Mouse (Mus musculus) forebrain, embryonic 16.5 days (tissue): ENCODE data around the gene Crhbp. TPM values are rescaled to one million over a fixed set of nuclear protein-coding genes. Genes with fewer than 3 reads are reported as not detected.
A peak's percentile ranks its signal among the peaks of the same experiment; 100 is the strongest.

ENCODE experiments used
- ATAC-seq: fragments of 200-750 bp; cut with Nextera tagmentation; 2 replicates; pipeline ENCODE4 v1.8.0; 2017; ENCODE audit warnings: mild to moderate bottlenecking, moderate library complexity
- H3K27ac ChIP-seq: fragments of 300-500 bp; sonication (generic); 2 replicates; pipeline ENCODE4 v1.5.1; 2014; ENCODE audit warnings: low read length, control low read depth
- H3K27me3 ChIP-seq: fragments of 300-500 bp; sonication (generic); replicated peaks from 2 replicates; pipeline ENCODE4 v1.6.1; 2014; ENCODE audit warnings: low read length; ENCODE audit not compliant: control insufficient read depth, insufficient read depth
- H3K36me3 ChIP-seq: fragments of 300-500 bp; sonication (generic); 2 replicates; pipeline ENCODE4 v1.6.1; 2014; ENCODE audit not compliant: control insufficient read depth, insufficient read depth
- H3K4me1 ChIP-seq: fragments of 300-500 bp; sonication (generic); replicated peaks from 2 replicates; pipeline ENCODE4 v1.6.1; 2014; ENCODE audit warnings: low read length; ENCODE audit not compliant: control insufficient read depth, insufficient read depth
- H3K4me2 ChIP-seq: fragments of 300-500 bp; sonication (generic); 2 replicates; pipeline ENCODE4 v1.6.1; 2014; ENCODE audit warnings: mild to moderate bottlenecking, low read length, control low read depth
- H3K4me3 ChIP-seq: fragments of 300-500 bp; sonication (generic); replicated peaks from 2 replicates; pipeline ENCODE4 v1.5.1; 2014; ENCODE audit warnings: mild to moderate bottlenecking, low read length, control low read depth
- H3K9ac ChIP-seq: fragments of 300-500 bp; sonication (generic); replicated peaks from 2 replicates; pipeline ENCODE4 v1.6.1; 2014; ENCODE audit warnings: low read depth, low read length, control low read depth
- H3K9me3 ChIP-seq: fragments of 300-500 bp; sonication (generic); 2 replicates; pipeline ENCODE4 v1.6.1; 2016; ENCODE audit warnings: low read length; ENCODE audit not compliant: control insufficient read depth
- WGBS: fragments of 180-500 bp; shearing (Covaris S2); extraction: QIAGEN DNeasy Blood & Tissue Kit; methylation state at CpG from one replicate; pipeline ENCODE4 v1.1.7; 2014; 5-methylcytosine and 5-hydroxymethylcytosine counted together
- polyA plus RNA-seq: library from polyadenylated mRNA; unstranded; fragments of >200 nt; fragmentation: Nextera tagmentation; extraction: Ambion mirVana; gene quantifications from 2 replicates; pipeline ENCODE4 v1.2.1, GENCODE M21; 2015

The Crhbp gene
- 0.93 and 1.2 TPM in 2 replicates for polyA plus RNA-seq

GRCm38 (mm10) chr13:95444824-95445223 lies at the start of gene Crhbp:
Gene Crhbp (minus strand): TSS chr13:95444924.
- Histone ChIP-seq H3K4me2 (peak within 1 kb of the TSS; percentile 95), H3K9ac (peak within 1 kb of the TSS; percentile 51), H3K9me3 (no peaks in the 10 kb centered on the region), H3K27ac (no peak within 1 kb of the TSS), H3K27me3 (peaks cover 10% of the 10 kb centered on the region; the same call in 1 of the 2 replicates), H3K36me3 (no peaks in the 10 kb centered on the region), H3K4me1 (peaks cover 12% of the 10 kb centered on the region), H3K4me3 (peak within 1 kb of the TSS; percentile 48)
- ATAC-seq, result no peak
- 55% methylated on average over 11 of the region's 11 CpGs for WGBS

- Histone ChIP-seq H3K4me2 (no peak overlapping the region), H3K27me3 (no peaks in the 10 kb centered on the region), H3K4me1 (no peaks in the 10 kb centered on the region), H3K36me3 (no peaks in the 10 kb centered on the region), H3K9ac (no peak overlapping the region), H3K9me3 (no peaks in the 10 kb centered on the region), H3K4me3 (no peak overlapping the region), H3K27ac (no peak overlapping the region)
- ATAC-seq, result no peak
- WGBS, result 60% methylated on average over 5 of the region's 5 CpGs
Observed at GRCm38 (mm10) chr13:95493296-95493695, 48.6 kb upstream of the Crhbp start.

DNA sequence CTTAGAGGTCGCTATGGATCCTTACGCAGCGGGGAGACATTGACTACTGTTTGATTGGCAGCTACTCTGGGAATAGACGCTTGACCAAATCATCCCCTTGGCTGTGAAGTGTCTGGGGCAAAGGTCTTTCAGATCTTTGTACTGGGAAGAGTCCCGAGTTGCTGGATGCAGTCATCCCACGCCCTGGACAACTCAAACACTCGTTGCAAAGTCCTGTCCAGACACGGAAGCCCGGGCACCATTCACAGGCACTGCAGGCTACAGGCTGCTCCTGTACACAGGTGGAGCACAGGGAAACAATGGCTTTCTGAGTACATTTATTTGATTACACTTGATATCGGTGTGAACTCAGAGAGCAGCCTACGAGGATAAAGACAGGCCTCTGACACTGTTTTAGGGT lies 46.6 kb upstream of the Crhbp start:
- 77% methylated on average over 11 of the region's 11 CpGs for WGBS
- Histone ChIP-seq H3K4me2 (no peak overlapping the region), H3K9me3 (no peaks in the 10 kb centered on the region), H3K4me1 (no peaks in the 10 kb centered on the region), H3K36me3 (no peaks in the 10 kb centered on the region), H3K9ac (no peak overlapping the region), H3K27ac (no peak overlapping the region), H3K27me3 (no peaks in the 10 kb centered on the region), H3K4me3 (no peak overlapping the region)
- ATAC-seq, result no peak

GRCm38 (mm10) chr13:95484664-95485063 lies 39.9 kb upstream of the Crhbp start:
- Histone ChIP-seq H3K4me2 (no peak overlapping the region), H3K36me3 (no peaks in the 10 kb centered on the region), H3K4me1 (no peaks in the 10 kb centered on the region), H3K27ac (no peak overlapping the region), H3K9ac (no peak overlapping the region), H3K9me3 (no peaks in the 10 kb centered on the region), H3K4me3 (no peak overlapping the region), H3K27me3 (no peaks in the 10 kb centered on the region)
- ATAC-seq, result peak; percentile 36; the same call in 1 of the 2 replicates
- WGBS, result 26% methylated on average over 5 of the region's 5 CpGs

- ATAC-seq, result peak; percentile 64; the same call in 1 of the 2 replicates
- Histone ChIP-seq H3K4me3 (no peak overlapping the region), H3K27me3 (no peaks in the 10 kb centered on the region), H3K27ac (no peak overlapping the region), H3K4me2 (no peak overlapping the region), H3K9ac (no peak overlapping the region), H3K36me3 (no peaks in the 10 kb centered on the region), H3K9me3 (no peaks in the 10 kb centered on the region), H3K4me1 (no peaks in the 10 kb centered on the region)
- 14% methylated on average over 4 of the region's 4 CpGs for WGBS
Observed at GRCm38 (mm10) chr13:95481428-95481827, 36.7 kb upstream of the Crhbp start.

GRCm38 (mm10) chr13:95478671-95479413 lies 34.1 kb upstream of the Crhbp start, which contains the start of gene S100z:
Gene S100z (minus strand): TSS chr13:95478721.
- WGBS, result 90% methylated on average over 21 of the region's 21 CpGs
- Histone ChIP-seq H3K4me1 (no peaks in the 10 kb centered on the region), H3K9ac (no peak within 1 kb of the TSS), H3K27me3 (no peaks in the 10 kb centered on the region), H3K4me2 (no peak within 1 kb of the TSS), H3K9me3 (no peaks in the 10 kb centered on the region), H3K4me3 (no peak within 1 kb of the TSS), H3K27ac (no peak within 1 kb of the TSS), H3K36me3 (no peaks in the 10 kb centered on the region)
- no peak for ATAC-seq

DNA sequence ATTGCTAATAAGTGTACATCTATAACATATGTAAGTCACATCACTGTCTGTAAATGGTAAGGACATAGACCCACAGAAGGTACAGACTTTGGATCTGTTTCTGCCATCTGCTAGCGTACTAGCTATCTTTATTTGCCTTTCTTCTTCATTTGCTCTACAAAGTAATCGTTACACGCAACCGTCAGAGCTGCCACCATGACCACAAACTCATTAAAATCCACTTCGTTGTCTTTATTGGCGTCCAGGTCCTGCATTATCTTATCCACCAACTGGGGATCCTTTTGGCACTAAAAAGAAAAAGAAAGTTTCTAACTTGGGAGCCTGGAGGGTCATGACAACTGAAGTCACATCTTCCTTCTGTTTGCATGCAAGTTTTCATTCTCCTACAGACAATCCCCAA lies 32.4 kb upstream of the Crhbp start:
- no peak overlapping the region for H3K9ac ChIP-seq
- H3K36me3 ChIP-seq, result no peaks in the 10 kb centered on the region
- H3K27ac ChIP-seq, result no peak overlapping the region
- H3K4me3 ChIP-seq, result no peak overlapping the region
- H3K9me3 ChIP-seq, result no peaks in the 10 kb centered on the region
- H3K27me3 ChIP-seq, result no peaks in the 10 kb centered on the region
- no peaks in the 10 kb centered on the region for H3K4me1 ChIP-seq
- no peak for ATAC-seq
- H3K4me2 ChIP-seq, result no peak overlapping the region
- 72% methylated on average over 6 of the region's 6 CpGs for WGBS

GRCm38 (mm10) chr13:95475124-95475523 lies 30.4 kb upstream of the Crhbp start:
- ATAC-seq, result no peak
- WGBS, result 58% methylated on average over 7 of the region's 7 CpGs
- Histone ChIP-seq H3K4me3 (no peak overlapping the region), H3K4me2 (no peak overlapping the region), H3K27ac (no peak overlapping the region), H3K9me3 (no peaks in the 10 kb centered on the region), H3K4me1 (no peaks in the 10 kb centered on the region), H3K9ac (no peak overlapping the region), H3K27me3 (no peaks in the 10 kb centered on the region), H3K36me3 (no peaks in the 10 kb centered on the region)

DNA sequence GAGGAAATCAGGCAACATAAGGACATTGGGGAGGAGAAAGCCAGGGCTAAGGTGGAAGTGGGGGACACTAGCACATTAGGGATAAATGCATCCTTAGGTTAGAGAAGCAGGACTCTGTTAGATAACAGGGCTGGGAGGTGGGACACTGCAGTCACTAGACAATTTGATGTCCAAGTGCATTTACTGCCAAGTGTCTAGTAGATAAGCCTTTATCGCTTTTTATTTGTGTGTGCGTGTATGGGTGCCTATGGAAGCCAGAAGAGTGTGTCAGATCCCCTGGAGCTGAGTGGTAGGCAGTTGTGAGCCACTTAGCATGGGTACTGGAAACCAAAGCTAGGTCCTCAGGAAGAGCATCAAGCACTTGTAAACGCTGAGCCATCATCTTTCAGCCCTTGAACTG lies 29.6 kb upstream of the Crhbp start:
- Histone ChIP-seq H3K9me3 (no peaks in the 10 kb centered on the region), H3K27ac (no peak overlapping the region), H3K9ac (no peak overlapping the region), H3K36me3 (no peaks in the 10 kb centered on the region), H3K4me2 (no peak overlapping the region), H3K4me1 (no peaks in the 10 kb centered on the region), H3K4me3 (no peak overlapping the region), H3K27me3 (no peaks in the 10 kb centered on the region)
- 82% methylated on average over 3 of the region's 3 CpGs for WGBS
- ATAC-seq, result no peak
